Mouse (Mus musculus) embryonic fibroblast, embryonic 13.5 days (primary cell): ENCODE measurements around the gene Serpinc1.

Experiments used
- CTCF ChIP-seq: IDR thresholded peaks from 2 replicates; pipeline ENCODE4 v1.5.1; 2011; ENCODE audit warnings: mild to moderate bottlenecking, control low read depth, low read length, moderate library complexity, borderline replicate concordance; ENCODE audit not compliant: insufficient read depth
- POLR2A ChIP-seq: IDR thresholded peaks from 2 replicates; pipeline ENCODE4 v1.6.1; 2011; ENCODE audit warnings: low read depth, mild to moderate bottlenecking, control low read depth, low read length, moderate library complexity

DNA sequence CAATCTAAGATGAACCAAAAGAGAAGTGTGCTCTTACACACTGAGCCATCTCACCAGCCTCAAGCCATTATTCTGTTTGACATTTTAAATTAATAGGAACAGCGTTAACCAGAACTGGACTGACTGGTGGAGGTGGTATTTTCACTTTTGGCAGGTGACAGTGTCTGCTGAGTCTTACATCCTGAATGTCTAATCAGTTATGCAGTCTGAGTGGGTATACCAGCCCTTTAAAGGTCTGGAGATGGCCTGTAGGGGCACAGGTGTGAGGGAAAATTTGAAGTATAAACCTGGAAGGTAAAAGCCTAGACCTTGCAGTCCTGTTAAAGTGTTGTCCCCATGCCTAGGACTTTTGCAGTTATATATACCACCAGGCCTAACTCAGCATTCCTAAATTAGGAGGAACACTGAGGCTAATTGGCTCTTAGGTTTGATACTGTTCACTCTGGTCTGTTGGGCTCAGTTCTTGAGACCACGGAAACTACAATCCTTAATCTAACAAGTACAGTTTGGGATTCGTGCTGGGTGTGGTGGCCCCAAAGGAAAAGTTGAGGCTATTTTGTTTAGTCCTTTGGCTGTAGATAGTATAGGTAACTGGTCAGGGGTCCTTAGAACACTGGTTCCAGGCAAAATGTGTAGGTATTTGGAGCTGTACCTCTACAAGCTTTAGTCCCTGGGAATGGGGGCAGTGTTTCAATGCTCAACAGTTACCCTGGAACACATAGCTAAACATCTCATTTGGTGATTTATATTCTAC is 60.8 kb downstream of the Serpinc1 start:
- TF ChIP-seq CTCF (no peak), POLR2A (peak; percentile 73; the same call in 1 of the 2 replicates)
